Mouse (Mus musculus): ENCODE results near the gene Mgat1. TPM values are rescaled to one million over a fixed set of nuclear protein-coding genes. Genes with fewer than 3 reads are reported as not detected.

The Mgat1 gene
- total RNA-seq, 1 experiment from 2014 or later: 50.9 TPM

DNA sequence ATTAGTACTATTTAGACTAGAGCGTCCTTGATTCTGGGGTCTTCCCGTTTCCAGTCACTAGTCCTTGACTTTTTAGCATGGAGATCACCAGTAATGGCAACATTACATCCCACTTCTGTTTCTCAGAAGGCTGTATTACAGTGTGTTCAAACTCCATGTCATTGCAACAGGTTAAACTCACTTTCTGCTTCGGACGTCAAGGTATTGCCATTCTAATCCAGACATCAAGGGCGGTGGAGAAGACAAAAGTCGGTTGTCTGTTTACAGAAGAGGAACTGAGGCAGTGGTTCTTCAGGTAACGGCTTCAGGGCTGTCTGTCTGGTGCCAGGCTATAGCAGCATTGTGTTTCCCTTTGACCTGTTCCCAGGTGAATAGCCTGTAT lies 7.4 kb downstream of the Mgat1 start:
- ATAC-seq (replicated peaks in 1 of 2; ENCODE audit: insufficient read depth in 1 of 2, low FRiP score in 2 of 2, low TSS enrichment in 1 of 2, low read depth in 1 of 2, poor library complexity in 2 of 2, severe bottlenecking in 2 of 2): no peak

DNA sequence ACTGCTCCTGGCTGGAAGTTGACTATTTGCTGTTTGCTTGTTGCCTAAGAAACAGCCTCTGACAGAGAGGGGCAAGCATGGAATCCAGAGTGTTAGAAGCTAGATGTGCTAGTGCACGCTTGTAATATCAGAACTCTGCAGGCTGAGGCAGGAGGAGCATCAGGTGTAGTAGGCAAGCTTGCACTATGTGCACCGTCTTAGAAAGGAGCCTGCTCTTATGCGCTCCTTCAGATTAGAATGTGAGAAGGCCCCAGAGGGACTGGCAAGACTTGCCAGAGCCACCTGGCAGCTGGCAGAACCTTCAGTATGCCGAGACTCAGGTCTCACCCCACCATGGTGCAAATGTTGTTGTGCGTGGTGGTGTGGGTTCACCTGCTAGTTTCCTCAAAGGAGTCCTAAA lies 8.1 kb downstream of the Mgat1 start:
- no peak for ATAC-seq (replicated peaks in 1 of 2; ENCODE audit: insufficient read depth in 1 of 2, low FRiP score in 2 of 2, low TSS enrichment in 1 of 2, low read depth in 1 of 2, poor library complexity in 2 of 2, severe bottlenecking in 2 of 2)

DNA sequence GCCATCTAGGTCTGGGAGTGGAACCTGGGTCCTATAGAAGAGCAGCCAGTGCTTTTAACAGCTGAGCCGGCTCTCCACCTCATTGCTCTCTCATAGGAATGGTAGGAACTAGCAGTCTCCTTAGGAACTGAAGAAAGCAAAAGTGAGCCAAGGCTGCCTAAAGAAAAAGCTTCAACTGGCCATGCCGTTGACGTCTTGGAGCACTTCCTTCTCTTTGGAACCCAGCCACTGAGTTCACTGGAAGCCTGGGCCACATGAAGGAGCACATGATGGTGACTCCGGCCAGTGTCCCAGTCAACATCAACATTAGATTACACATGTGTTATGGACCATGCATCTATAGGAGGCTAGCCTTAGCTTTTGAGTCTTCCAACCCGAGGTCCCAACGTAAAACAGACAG lies 9.0 kb downstream of the Mgat1 start:
- no peak for ATAC-seq (replicated peaks in 1 of 2; ENCODE audit: insufficient read depth in 1 of 2, low FRiP score in 2 of 2, low TSS enrichment in 1 of 2, low read depth in 1 of 2, poor library complexity in 2 of 2, severe bottlenecking in 2 of 2)

DNA sequence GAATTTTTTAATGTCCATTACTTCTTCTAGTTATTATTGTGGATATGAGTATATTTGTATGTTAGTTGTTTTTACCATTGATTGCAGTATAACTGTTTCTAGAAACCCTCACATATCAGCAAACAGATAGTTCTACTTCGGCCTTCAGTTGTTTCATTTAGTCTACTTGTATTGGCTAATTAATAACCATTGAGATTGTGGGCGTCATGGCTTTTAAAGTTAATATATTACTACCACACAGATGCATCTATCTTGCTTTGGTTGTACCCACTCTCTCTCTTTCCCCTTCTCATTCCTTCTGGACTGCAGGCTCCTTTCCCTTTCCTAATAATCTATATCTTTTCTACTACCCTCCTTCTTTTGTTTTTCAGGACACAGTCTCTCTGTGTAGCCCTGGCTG lies 15.3 kb downstream of the Mgat1 start:
- no peak for ATAC-seq (replicated peaks in 1 of 2; ENCODE audit: insufficient read depth in 1 of 2, low FRiP score in 2 of 2, low TSS enrichment in 1 of 2, low read depth in 1 of 2, poor library complexity in 2 of 2, severe bottlenecking in 2 of 2)

DNA sequence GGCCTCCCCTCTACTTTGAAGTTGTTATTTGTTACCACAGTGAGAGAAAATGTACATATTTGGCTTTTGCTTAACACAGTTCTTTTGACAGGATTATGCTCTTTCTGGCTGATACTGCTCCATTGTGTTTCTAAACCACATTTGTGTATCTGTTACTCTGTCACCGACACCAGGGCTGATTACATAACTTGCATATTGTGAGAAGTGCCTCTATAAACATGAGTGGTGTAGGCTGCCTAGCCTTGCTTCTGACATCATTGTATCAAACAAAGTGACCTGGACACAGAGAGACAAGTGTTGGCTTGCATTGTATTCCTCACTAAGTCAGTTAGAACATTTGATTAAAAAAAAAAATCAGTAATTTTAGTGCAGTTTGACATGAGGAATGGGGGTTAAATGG lies 15.8 kb downstream of the Mgat1 start:
- ATAC-seq (replicated peaks in 1 of 2; ENCODE audit: insufficient read depth in 1 of 2, low FRiP score in 2 of 2, low TSS enrichment in 1 of 2, low read depth in 1 of 2, poor library complexity in 2 of 2, severe bottlenecking in 2 of 2): no peak

DNA sequence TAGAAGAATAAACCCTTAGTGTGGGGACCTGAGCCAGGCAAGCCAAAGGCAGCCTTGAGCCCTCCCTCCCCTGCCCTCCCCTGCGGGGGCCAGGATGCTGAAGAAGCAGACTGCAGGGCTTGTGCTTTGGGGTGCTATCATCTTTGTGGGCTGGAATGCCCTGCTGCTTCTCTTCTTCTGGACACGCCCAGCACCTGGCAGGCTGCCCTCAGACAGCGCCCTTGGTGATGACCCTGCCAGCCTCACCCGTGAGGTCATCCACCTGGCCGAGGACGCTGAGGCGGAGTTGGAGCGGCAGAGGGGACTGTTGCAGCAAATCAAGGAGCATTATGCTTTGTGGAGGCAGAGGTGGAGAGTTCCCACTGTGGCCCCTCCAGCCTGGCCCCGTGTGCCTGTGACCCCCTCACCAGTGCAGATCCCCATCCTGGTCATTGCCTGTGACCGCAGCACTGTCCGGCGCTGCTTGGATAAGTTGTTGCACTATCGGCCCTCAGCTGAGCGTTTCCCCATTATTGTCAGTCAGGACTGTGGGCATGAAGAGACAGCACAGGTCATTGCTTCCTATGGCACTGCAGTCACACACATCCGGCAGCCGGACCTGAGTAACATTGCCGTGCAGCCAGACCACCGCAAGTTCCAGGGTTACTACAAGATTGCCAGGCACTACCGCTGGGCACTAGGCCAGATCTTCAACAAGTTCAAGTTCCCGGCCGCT lies 16.8 kb downstream of the Mgat1 start:
- ATAC-seq (replicated peaks in 1 of 2; ENCODE audit: insufficient read depth in 1 of 2, low FRiP score in 2 of 2, low TSS enrichment in 1 of 2, low read depth in 1 of 2, poor library complexity in 2 of 2, severe bottlenecking in 2 of 2): no peak

DNA sequence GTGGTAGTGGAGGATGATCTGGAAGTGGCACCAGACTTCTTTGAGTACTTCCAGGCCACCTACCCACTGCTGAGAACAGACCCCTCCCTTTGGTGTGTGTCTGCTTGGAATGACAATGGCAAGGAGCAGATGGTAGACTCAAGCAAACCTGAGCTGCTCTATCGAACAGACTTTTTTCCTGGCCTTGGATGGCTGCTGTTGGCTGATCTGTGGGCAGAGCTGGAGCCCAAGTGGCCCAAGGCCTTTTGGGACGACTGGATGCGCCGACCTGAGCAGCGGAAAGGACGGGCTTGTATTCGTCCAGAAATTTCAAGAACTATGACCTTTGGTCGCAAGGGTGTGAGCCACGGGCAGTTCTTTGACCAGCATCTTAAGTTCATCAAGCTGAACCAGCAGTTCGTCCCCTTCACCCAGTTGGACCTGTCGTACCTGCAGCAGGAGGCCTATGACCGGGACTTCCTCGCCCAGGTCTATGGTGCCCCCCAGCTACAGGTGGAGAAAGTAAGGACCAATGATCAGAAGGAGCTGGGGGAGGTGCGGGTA lies 17.4 kb downstream of the Mgat1 start:
- ATAC-seq (replicated peaks in 1 of 2; ENCODE audit: insufficient read depth in 1 of 2, low FRiP score in 2 of 2, low TSS enrichment in 1 of 2, low read depth in 1 of 2, poor library complexity in 2 of 2, severe bottlenecking in 2 of 2): no peak

DNA sequence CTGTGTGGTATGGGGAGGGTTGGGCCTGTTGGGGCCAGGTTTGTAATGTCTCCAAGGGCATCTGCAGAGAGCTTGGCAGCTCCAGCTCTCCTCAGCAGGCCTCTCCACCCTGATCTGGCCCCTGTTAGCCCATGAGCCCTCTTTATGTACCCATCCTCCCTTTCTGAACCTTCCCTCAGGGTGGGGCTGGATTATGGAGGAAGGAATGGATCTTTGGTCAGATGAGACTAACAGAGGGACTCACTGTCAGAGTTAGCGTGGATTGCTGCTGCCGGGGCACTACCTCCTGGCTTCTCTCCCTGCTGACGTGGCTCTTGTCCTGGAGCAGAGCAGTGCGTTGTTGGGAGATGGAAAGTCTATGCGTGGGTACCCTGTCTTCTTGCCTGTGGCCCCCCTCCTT lies 18.3 kb downstream of the Mgat1 start:
- no peak for ATAC-seq (replicated peaks in 1 of 2; ENCODE audit: insufficient read depth in 1 of 2, low FRiP score in 2 of 2, low TSS enrichment in 1 of 2, low read depth in 1 of 2, poor library complexity in 2 of 2, severe bottlenecking in 2 of 2)

DNA sequence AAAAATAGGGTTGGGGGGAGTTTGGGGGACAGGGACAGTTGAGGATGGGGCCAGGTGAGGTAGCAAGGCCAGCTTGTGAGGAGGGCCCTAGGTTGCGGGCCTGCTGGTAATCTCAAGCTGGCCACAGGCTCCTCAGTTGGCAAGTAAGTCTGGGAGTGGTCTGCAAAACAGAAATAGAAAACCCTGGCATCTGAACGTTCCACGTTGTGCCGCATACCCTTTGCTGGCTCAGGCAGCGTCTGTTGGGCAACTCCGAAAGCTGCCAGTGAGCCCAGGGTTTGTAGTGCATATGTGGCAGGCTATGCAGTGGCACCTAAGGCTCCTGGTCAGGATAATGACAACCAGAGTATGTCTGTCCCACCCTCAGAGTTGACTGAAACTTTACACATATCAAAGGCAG lies 19.2 kb downstream of the Mgat1 start:
- no peak for ATAC-seq (replicated peaks in 1 of 2; ENCODE audit: insufficient read depth in 1 of 2, low FRiP score in 2 of 2, low TSS enrichment in 1 of 2, low read depth in 1 of 2, poor library complexity in 2 of 2, severe bottlenecking in 2 of 2)

DNA sequence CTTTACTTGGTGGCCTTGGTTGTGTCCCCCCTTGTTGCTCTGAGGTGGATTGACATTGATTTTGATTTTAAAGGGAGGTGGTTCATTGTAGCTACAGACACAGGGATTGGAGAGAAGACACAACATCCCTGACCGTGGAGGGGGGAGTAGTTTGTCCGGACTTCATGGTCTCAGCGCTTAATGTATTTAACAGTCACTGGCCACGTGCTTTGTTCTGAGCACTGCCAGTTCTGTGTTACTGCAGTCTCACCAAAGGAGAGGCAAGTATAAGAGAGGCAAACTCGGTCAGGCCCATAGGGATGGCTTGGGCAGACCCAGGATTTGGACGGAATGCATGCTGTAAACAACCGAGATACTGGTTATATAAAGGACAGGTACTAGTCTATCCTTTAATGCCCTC lies 20.1 kb downstream of the Mgat1 start:
- no peak for ATAC-seq (replicated peaks in 1 of 2; ENCODE audit: insufficient read depth in 1 of 2, low FRiP score in 2 of 2, low TSS enrichment in 1 of 2, low read depth in 1 of 2, poor library complexity in 2 of 2, severe bottlenecking in 2 of 2)

DNA sequence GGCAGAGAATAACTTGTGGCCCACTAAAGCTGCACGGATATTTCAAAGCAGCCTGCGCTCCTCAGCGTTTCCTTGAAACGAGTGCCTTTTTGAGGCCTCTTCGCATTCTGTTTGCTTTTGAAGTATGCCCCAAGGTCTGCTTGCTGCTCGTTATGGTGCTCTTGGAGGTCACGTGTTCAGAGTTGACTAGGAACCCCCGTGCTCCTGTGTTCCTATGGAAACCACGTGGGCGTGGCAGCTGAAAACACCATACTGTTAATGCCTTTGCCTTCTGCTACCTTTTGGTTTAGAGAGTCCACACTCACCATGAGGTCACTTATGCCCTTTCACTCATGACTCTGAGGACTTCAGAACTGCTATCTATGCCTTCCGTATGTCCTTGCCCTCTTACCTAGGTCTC lies 20.6 kb downstream of the Mgat1 start:
- no peak for ATAC-seq (replicated peaks in 1 of 2; ENCODE audit: insufficient read depth in 1 of 2, low FRiP score in 2 of 2, low TSS enrichment in 1 of 2, low read depth in 1 of 2, poor library complexity in 2 of 2, severe bottlenecking in 2 of 2)

DNA sequence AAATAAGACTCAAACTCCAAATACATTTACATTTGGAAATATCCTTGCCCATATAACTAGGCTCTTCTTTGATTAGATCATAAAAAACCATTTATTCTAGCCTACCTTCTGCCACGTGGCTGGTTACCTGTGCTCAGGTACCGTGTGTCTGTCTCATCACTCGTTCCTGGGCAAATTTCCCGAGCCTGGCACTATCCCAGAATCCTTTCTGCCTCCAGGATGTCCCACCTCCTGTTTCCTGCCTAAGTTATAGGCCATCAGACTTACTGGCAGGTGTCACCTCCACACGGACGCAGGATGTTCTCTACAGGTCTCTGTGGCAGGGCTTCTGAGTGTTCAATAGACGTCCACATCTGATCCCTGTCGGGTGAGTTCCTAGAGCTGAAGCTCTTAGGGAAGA lies 21.1 kb downstream of the Mgat1 start:
- no peak for ATAC-seq (replicated peaks in 1 of 2; ENCODE audit: insufficient read depth in 1 of 2, low FRiP score in 2 of 2, low TSS enrichment in 1 of 2, low read depth in 1 of 2, poor library complexity in 2 of 2, severe bottlenecking in 2 of 2)

DNA sequence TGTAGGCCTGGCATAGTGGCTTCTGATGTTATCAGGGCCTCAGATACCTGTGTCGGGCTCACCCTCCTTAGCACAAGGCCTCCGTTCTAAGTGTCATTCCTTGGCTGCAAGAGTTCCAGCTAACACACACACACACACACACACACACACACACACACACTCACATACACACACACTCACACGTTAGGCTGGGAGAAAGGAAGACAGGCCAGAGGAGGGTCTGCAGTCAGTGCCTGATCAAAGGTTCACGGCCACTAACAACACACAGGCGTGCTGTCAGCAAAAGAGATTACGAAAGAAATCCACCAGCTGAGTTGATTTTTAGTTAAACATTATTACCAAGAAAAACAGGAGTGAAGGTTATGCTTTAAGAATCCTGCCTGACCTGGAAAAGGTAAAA lies 22.7 kb downstream of the Mgat1 start:
- no peak for ATAC-seq (replicated peaks in 1 of 2; ENCODE audit: insufficient read depth in 1 of 2, low FRiP score in 2 of 2, low TSS enrichment in 1 of 2, low read depth in 1 of 2, poor library complexity in 2 of 2, severe bottlenecking in 2 of 2)

DNA sequence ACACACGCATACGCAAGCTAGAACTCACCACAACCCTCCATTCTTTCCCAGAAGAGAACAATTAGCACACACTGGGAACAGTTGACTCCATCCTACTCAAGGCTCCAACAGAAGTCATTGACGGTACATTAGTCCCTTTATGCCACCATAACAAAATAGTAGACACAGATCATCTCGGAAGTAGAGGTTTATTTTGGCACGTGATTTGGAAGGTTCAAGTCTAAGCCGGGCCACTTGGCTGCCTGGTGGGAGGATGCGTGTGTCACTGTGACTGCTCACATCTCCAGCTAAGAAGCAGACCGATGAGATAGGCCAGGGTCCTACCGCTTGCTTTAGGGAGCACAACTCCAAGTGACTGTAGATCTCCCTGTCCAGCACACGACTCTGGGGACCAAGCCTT lies 23.3 kb downstream of the Mgat1 start:
- no peak for ATAC-seq (replicated peaks in 1 of 2; ENCODE audit: insufficient read depth in 1 of 2, low FRiP score in 2 of 2, low TSS enrichment in 1 of 2, low read depth in 1 of 2, poor library complexity in 2 of 2, severe bottlenecking in 2 of 2)

DNA sequence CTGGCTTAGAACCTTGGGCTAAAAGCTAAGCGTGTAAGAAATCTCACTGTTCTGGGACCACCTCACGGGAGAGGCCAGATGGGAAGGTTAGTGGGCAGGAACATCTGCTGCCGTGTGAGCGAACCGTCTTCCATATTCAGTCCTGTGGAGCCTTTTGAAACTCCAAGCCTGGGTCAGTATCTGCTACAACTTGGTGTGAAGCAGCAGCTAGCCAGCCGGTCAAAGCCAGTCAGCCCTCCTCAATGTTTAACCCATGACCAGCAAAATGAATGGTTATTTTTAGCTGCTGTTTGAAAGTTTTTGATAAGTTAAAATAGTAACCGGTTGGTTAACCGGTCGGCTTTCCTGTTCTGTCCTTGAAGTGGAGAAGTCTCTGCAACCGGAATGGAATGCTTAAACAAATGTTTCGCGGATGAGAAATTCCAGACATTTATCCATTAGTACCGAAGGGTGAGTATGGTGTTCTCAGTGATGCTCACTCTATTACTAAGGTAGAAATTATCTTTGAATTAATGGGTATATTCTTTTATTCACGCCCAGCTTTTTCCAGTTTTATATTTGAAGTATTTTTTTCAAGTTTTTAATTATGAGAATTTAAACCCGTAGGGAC lies 24.1 kb downstream of the Mgat1 start:
- ATAC-seq (replicated peaks in 1 of 2; ENCODE audit: insufficient read depth in 1 of 2, low FRiP score in 2 of 2, low TSS enrichment in 1 of 2, low read depth in 1 of 2, poor library complexity in 2 of 2, severe bottlenecking in 2 of 2): no peak

DNA sequence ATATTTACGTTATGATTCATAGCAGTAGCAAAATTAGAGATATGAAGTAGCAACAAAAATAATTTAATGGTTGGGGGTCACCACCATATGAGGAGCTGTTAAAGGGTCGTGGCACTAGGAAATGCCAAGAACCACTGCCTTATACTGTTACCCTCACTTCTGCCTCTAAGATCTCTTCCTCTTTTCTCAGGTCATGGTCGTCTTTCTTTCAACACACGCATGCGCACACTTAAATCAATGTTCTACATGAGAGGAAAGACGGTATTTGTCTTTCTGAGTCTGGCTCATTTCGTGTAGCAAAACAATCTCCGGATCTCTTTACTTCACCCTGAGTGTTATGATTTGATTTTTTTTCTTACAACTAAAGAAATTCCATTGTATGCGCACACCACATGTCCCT lies 25.8 kb downstream of the Mgat1 start:
- 0 out of 4 replicates have a peak, but pooled peaks of 1 of the 2 experiments have one; percentile 22 for ATAC-seq (replicated peaks in 1 of 2; ENCODE audit: insufficient read depth in 1 of 2, low FRiP score in 2 of 2, low TSS enrichment in 1 of 2, low read depth in 1 of 2, poor library complexity in 2 of 2, severe bottlenecking in 2 of 2)

DNA sequence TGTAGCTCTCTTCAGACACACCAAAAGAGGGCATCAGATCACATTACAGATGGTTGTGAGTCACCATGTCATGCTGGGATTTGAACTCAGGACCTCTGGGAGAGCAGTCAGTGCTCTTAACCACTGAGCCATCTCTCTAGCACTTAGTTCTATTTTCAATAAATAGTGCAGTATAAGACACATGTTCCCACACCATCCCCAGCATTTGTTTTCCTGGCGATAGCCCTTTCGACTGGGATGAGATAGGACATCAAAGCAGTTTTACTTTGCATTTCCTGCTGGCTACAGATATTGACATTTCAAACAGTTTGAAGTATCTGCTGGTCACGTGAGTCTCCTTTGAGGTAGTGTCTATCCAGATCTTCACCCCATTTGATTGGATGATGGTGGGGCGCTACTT lies 26.4 kb downstream of the Mgat1 start:
- ATAC-seq (replicated peaks in 1 of 2; ENCODE audit: insufficient read depth in 1 of 2, low FRiP score in 2 of 2, low TSS enrichment in 1 of 2, low read depth in 1 of 2, poor library complexity in 2 of 2, severe bottlenecking in 2 of 2): no peak

DNA sequence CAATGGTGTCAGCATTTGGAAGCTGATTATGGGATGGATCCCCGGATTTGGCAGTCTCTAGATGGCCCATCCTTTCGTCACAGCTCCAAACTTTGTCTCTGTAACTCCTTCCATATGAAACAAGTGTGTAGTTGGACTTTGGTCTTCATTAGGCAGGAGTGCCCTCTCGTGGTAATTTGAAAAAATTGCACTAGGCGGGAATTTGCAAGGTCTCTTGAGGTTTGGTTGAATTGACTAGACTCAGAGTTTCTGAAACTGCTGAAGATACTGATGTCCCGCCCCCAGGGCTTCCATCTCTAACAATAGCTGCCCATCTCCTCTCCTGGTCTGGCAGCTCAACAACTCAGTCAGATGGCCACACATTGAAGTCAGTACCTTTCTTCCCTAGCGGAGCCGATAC lies 27.3 kb downstream of the Mgat1 start:
- ATAC-seq (replicated peaks in 1 of 2; ENCODE audit: insufficient read depth in 1 of 2, low FRiP score in 2 of 2, low TSS enrichment in 1 of 2, low read depth in 1 of 2, poor library complexity in 2 of 2, severe bottlenecking in 2 of 2): peak; percentile 56 to 86

Measured in hematopoietic stem cell, adult 5-6 weeks (primary cell).